Mouse (Mus musculus): ENCODE data around the gene Cfap36.

Gene Cfap36

DNA sequence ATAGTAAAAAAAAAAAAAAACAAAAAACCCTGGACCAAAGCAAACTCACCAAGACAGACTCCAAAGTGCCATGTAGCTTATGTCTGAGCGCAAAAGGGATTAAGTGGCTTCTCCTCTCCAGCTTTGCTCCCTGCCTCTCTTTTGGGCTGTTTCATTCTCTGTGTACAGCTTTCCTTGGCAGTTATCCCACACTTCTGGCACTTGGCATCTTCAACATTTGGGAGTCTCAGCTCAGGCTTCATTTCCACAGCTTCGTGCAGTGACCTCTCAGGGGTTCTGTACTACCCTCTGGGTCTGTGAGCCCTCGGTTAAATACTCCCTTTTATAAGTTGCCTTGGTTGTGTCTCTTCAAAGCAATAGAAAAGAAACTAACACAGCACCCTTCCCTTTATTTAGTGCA lies 66.6 kb downstream of the Cfap36 start:
- no peak for DNase-seq (ENCODE audit: low spot score in 2 of 2)

DNA sequence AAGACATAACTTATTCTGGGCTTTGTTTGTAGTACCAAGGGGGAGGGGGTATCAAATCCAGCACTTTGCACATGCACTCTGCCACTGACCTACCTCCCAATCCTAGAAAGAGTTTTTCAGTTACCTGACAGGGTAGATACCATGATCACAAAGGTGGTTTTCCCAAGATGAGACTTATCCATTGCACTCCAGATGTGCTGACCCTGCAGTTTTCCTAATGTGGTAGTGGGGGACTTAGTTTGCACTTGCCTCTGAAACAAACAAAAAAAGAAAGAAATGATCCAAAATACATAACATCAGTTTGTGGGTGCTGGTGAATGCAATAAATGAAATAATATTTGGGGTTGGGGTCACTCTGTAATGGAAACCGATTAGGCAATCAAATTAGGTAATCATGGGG lies 67.9 kb downstream of the Cfap36 start:
- DNase-seq (ENCODE audit: low spot score in 2 of 2): no peak

DNA sequence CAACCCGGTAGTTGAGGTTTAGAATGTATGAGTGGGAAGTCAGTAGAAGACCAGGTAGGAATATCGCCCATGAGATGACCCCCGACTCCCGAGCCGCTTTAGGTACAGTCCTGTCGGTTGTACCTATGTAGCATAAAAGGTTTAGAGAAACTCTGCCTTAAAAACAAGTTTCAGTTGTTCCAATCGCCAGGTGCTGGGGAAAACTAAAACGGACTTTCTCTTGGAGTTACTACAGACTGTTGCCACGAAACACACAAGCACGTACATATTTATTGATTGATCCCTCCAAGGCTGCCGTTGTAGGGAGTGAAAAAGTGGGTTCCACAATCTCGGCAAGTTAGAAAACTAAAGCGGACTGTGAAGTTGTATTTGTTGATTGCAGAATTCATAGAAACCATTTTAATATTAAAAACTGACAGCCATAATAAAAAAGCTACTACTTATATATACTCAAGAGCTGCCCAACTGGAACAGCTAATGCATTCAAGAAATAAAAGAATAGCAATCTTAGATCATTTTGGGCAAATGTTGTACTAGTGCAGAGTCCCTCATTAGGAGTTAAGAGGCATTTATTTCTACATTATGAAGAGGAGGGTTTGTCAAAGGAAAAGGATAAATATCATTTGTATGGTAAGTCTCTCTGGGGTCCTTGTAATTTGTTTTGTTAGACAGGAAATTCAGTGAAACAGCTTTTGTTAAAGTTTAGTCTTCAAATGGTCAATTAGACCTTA lies 73.3 kb downstream of the Cfap36 start:
- no peak for DNase-seq (ENCODE audit: low spot score in 2 of 2)

DNA sequence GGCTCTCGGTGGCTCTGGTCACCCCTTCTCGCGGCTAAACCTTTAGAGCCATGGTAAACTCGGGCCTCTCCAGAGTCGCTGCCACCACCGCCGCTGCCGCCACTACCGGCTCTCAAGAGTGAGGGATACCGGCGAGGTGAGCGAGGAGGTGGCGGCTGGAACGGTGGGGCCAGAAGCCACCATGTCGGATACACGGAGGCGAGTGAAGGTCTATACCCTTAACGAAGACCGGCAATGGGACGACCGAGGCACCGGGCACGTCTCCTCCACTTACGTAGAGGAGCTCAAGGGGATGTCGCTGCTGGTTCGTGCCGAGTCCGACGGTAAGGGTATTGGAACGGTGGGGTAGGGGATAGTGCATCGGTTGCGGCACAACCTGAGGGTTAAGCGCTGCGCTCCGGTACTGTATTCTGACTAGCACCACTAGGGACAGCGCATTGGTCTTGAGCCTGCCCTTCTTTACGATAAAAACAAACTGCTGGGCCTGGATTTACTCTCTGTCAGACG lies 74.0 kb downstream of the Cfap36 start:
- peak; percentile 52 to 64 for DNase-seq (ENCODE audit: low spot score in 2 of 2)

DNA sequence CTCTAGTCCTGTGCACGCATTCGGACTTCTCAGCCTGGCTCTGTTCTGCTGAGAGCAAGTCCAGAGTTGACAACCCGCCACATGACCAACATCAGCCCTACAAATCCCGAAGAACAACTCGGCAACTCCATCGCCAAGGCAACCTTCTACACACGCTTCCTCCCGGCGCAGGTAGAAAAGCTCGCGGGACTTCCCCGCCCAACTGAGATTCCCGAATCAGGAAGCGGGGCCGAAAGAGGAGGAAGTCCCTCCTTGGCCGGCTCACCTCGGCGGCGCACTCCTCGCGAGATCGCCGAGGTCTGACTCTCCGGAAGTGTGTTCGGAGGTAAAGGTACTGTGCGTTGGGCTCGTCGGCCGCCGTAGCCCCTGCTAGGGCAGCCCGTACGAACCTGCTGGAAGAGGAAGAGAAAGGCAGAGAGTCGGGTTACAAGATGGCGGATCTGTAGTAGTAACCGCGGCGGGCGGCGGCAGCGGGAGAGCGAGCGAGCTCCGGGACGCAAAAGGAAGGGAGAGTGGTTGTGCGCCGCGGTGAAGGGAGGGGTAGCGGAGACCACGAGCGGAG lies 74.6 kb downstream of the Cfap36 start, which contains the start of gene Ppp4r3b:
Ppp4r3b (plus strand) TSS at position 328 of the 562 bp plus-strand sequence.
- peak; percentile 99 for DNase-seq (ENCODE audit: low spot score in 2 of 2)

DNA sequence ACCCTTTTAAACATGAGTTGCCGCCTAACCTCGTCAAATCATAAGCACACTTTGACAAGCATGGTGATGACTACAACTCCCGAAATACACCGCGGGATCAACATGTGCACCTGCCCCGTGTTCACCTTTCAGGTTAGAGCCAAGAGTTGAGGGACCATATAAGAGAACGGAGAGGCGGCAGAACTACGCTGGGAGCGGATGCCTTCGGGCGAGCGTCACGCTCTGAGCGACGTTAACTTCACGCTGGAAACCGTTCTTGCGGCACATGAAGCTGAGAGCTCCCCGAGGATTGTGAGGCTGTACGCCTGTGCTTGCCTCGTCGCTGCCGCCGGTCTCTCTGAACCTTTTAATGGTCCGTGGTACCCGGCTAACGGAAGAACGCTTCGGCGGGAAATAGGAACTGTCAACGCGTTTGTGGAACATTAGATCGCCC lies 75.2 kb downstream of the Cfap36 start:
- DNase-seq (ENCODE audit: low spot score in 2 of 2): peak; percentile 60

Measured in spleen, postnatal 36 days (tissue).